Mouse (Mus musculus) midbrain, postnatal 0 days (tissue): ENCODE measurements around the gene Sptbn2. TPM values are rescaled to one million over a fixed set of nuclear protein-coding genes. Genes with fewer than 3 reads are reported as not detected.

Source experiments
- ATAC-seq: fragments of 200-750 bp; cut with Nextera tagmentation; 2 replicates; pipeline ENCODE4 v1.8.0; 2017; ENCODE audit warnings: moderate number of reproducible peaks, mild to moderate bottlenecking, moderate TSS enrichment, moderate library complexity; ENCODE audit not compliant: low FRiP score
- DNase-seq: peaks from one replicate; pipeline ENCODE4 v3.0.0-alpha.2; 2015; ENCODE audit warnings: low spot score
- H3K27ac ChIP-seq: fragments of 300-500 bp; sonication (generic); 2 replicates; pipeline ENCODE4 v1.5.1; 2014; ENCODE audit warnings: low read depth, mild to moderate bottlenecking, low read length, mixed read lengths
- H3K27me3 ChIP-seq: fragments of 300-500 bp; sonication (generic); 2 replicates; pipeline ENCODE4 v1.6.1; 2014; ENCODE audit warnings: low read length, control low read depth, mixed read lengths; ENCODE audit not compliant: insufficient read depth
- H3K36me3 ChIP-seq: fragments of 300-500 bp; sonication (generic); 2 replicates; pipeline ENCODE4 v1.6.1; 2014; ENCODE audit warnings: low read length, control low read depth, mixed read lengths; ENCODE audit not compliant: insufficient read depth
- H3K4me1 ChIP-seq: fragments of 300-500 bp; sonication (generic); 2 replicates; pipeline ENCODE4 v1.6.1; 2014; ENCODE audit warnings: mild to moderate bottlenecking, control low read depth, antibody characterized with exemption, low read length, mixed read lengths; ENCODE audit not compliant: insufficient read depth
- H3K4me2 ChIP-seq: fragments of 300-500 bp; sonication (generic); 2 replicates; pipeline ENCODE4 v1.6.1; 2014; ENCODE audit warnings: low read depth, mild to moderate bottlenecking, low read length, mixed read lengths; ENCODE audit not compliant: poor library complexity, severe bottlenecking
- H3K4me3 ChIP-seq: fragments of 300-500 bp; sonication (generic); 2 replicates; pipeline ENCODE4 v1.5.1; 2014; ENCODE audit warnings: low read depth, mild to moderate bottlenecking, low read length, moderate library complexity
- H3K9ac ChIP-seq: fragments of 300-500 bp; sonication (generic); replicated peaks from 2 replicates; pipeline ENCODE4 v1.6.1; 2014; ENCODE audit warnings: mild to moderate bottlenecking, low read length, moderate library complexity, mixed read lengths; ENCODE audit not compliant: poor library complexity, severe bottlenecking
- H3K9me3 ChIP-seq: fragments of 300-500 bp; sonication (generic); 2 replicates; pipeline ENCODE4 v1.6.1; 2016; ENCODE audit warnings: low read length, control low read depth
- CTCF ChIP-seq: IDR thresholded peaks from 2 replicates; pipeline ENCODE4 v1.5.1; 2016; ENCODE audit warnings: antibody characterized with exemption, mild to moderate bottlenecking
- WGBS: fragments of 180-500 bp; shearing (Covaris S2); extraction: QIAGEN DNeasy Blood & Tissue Kit; methylation state at CpG from one replicate; pipeline ENCODE4 v1.1.7; 2014; 5-methylcytosine and 5-hydroxymethylcytosine counted together
- polyA plus RNA-seq: library from polyadenylated mRNA; unstranded; fragments of >200 nt; fragmentation: Nextera tagmentation; extraction: Ambion mirVana; gene quantifications from 2 replicates; pipeline ENCODE4 v1.2.1, GENCODE M21; 2015
- total RNA-seq: library from RNA; depleted of rRNA; stranded (reverse); fragments of >200 nt; gene quantifications from 2 replicates; pipeline ENCODE4 v1.2.3, GENCODE M21; 2014

Gene Sptbn2
- total and polyA plus RNA-seq, 2 experiments from 2014 or later: 19.7 to 154 TPM

DNA sequence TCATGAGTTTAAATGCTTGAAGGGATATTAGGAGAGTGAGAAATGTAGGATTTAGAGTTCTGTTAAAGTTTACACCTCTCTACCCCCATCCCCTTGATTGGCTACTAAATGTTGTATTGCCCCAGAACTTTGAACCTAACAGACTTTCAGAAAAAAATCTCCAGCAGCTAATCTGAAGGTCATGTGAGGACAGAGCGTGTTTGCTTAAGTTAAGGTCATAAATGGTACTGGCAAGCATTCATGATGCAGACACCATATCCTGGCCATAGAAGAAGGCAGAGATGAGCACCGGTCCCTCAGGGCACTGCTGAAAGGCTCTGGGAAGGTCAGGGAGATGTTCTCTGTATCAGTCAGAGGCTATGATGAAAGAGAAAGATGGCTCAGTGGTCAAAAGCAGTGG, 6.3 kb downstream of the Sptbn2 start:
- WGBS: 95% methylated on average over 2 of the region's 2 CpGs
- H3K9me3 ChIP-seq: no peaks in the 10 kb centered on the region
- no peak overlapping the region for H3K4me3 ChIP-seq
- ATAC-seq: no peak
- no peak for DNase-seq
- no peak for TF ChIP-seq CTCF
- peaks cover 5% of the 10 kb centered on the region; the same call in 1 of the 2 replicates for H3K4me1 ChIP-seq
- peaks cover 18% of the 10 kb centered on the region for H3K36me3 ChIP-seq
- H3K27me3 ChIP-seq: no peaks in the 10 kb centered on the region
- no peak overlapping the region for H3K4me2 ChIP-seq
- no peak overlapping the region for H3K27ac ChIP-seq
- no peak overlapping the region for H3K9ac ChIP-seq

- H3K36me3 ChIP-seq: peaks cover 18% of the 10 kb centered on the region
- H3K4me1 ChIP-seq: peaks cover 4% of the 10 kb centered on the region; the same call in 1 of the 2 replicates
- no peak overlapping the region for H3K27ac ChIP-seq
- no peak overlapping the region for H3K9ac ChIP-seq
- H3K4me3 ChIP-seq: no peak overlapping the region
- H3K27me3 ChIP-seq: no peaks in the 10 kb centered on the region
- no peak overlapping the region for H3K4me2 ChIP-seq
- no peak for TF ChIP-seq CTCF
- DNase-seq: no peak
- 32% methylated on average over 12 of the region's 12 CpGs for WGBS
- no peak for ATAC-seq
- no peaks in the 10 kb centered on the region for H3K9me3 ChIP-seq
Observed at GRCm38 (mm10) chr19:4718716-4719115, 7.7 kb downstream of the Sptbn2 start.

DNA sequence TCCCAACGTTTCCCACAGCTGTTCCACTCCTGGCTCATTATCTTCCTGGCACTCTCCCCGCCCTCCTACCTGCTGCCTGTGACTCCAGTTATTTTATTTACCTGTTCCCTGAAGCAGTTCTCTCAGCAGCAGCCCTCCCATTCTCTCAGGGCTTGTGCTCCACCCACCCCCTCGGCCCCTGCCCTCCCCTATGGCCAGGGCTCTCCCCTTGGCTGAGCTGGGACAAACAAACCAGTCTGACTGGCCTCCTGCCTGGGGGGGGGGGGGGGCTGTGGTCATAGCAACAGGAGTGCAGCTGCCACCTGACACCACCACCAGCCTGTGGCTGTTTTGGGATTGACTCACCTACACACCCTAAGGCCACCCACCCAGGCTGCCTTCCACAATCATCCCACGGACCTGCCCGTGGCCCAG, 8.4 kb downstream of the Sptbn2 start:
- 23% methylated on average over 5 of the region's 5 CpGs for WGBS
- H3K27me3 ChIP-seq: no peaks in the 10 kb centered on the region
- no peaks in the 10 kb centered on the region for H3K4me1 ChIP-seq
- no peak for TF ChIP-seq CTCF
- H3K9ac ChIP-seq: no peak overlapping the region
- H3K36me3 ChIP-seq: peaks cover 22% of the 10 kb centered on the region
- H3K4me2 ChIP-seq: no peak overlapping the region
- no peak overlapping the region for H3K4me3 ChIP-seq
- H3K9me3 ChIP-seq: no peaks in the 10 kb centered on the region
- ATAC-seq: no peak
- no peak overlapping the region for H3K27ac ChIP-seq
- DNase-seq: no peak

- Histone ChIP-seq H3K4me2 (no peak overlapping the region), H3K27me3 (no peaks in the 10 kb centered on the region), H3K27ac (no peak overlapping the region), H3K4me1 (no peaks in the 10 kb centered on the region), H3K9ac (no peak overlapping the region), H3K9me3 (no peaks in the 10 kb centered on the region), H3K36me3 (peaks cover 27% of the 10 kb centered on the region), H3K4me3 (no peak overlapping the region)
- no peak for TF ChIP-seq CTCF
- WGBS: 84% methylated on average over 15 of the region's 15 CpGs
- DNase-seq (no peak), ATAC-seq (no peak)
Observed at GRCm38 (mm10) chr19:4720112-4720511, 9.1 kb downstream of the Sptbn2 start.

- Histone ChIP-seq H3K27ac (no peak overlapping the region), H3K9me3 (no peaks in the 10 kb centered on the region), H3K36me3 (peaks cover 27% of the 10 kb centered on the region), H3K4me2 (no peak overlapping the region), H3K27me3 (no peaks in the 10 kb centered on the region), H3K4me1 (no peaks in the 10 kb centered on the region), H3K9ac (no peak overlapping the region), H3K4me3 (no peak overlapping the region)
- DNase-seq: no peak
- TF ChIP-seq CTCF: no peak
- ATAC-seq: no peak
- WGBS: 20% methylated on average over 10 of the region's 11 CpGs
Observed at GRCm38 (mm10) chr19:4720671-4721244, 9.8 kb downstream of the Sptbn2 start.

- ATAC-seq (no peak), DNase-seq (no peak)
- H3K27me3 ChIP-seq: no peaks in the 10 kb centered on the region
- H3K27ac ChIP-seq: no peak overlapping the region
- H3K4me2 ChIP-seq: no peak overlapping the region
- H3K4me1 ChIP-seq: no peaks in the 10 kb centered on the region
- H3K9me3 ChIP-seq: no peaks in the 10 kb centered on the region
- H3K9ac ChIP-seq: no peak overlapping the region
- peaks cover 70% of the 10 kb centered on the region for H3K36me3 ChIP-seq
- no peak for TF ChIP-seq CTCF
- WGBS: 89% methylated on average over 9 of the region's 9 CpGs
- no peak overlapping the region for H3K4me3 ChIP-seq
Observed at GRCm38 (mm10) chr19:4729186-4729585, 18.2 kb downstream of the Sptbn2 start.
